Mouse (Mus musculus) CH12.LX (cell line): ENCODE measurements at regions not wholly inside any gene's neighbourhood (a gene's known extent, or its start where the extent isn't known, plus 50 kb on each side); places are given as distances from the start of the nearest gene placed in this dataset.

Experiments
- DNase-seq: peaks from one replicate; pipeline ENCODE4 v3.0.0-alpha.2; 2013; ENCODE audit errors: extremely low read depth
- H3K27ac ChIP-seq: 2 replicates; pipeline ENCODE4 v1.5.1; 2012; ENCODE audit warnings: low read depth, mild to moderate bottlenecking, control low read depth, moderate library complexity; ENCODE audit not compliant: insufficient read depth
- H3K27me3 ChIP-seq: replicated peaks from 2 replicates; pipeline ENCODE3; 2012; ENCODE audit warnings: inconsistent platforms
- H3K36me3 ChIP-seq, 2 experiments: replicated peaks in 1 of 2; 2 replicates each; pipeline versions ENCODE3 to v1.6.1; 2012; ENCODE audit warnings: inconsistent platforms in 1 of 2, low read length in 1 of 2, mild to moderate bottlenecking in 1 of 2, mixed read lengths in 1 of 2, moderate library complexity in 1 of 2; ENCODE audit not compliant: control insufficient read depth in 1 of 2, insufficient read depth in 1 of 2
- H3K4me1 ChIP-seq, 2 experiments: 2 replicates each; pipeline ENCODE4 v1.6.1; 2012; ENCODE audit warnings: inconsistent platforms in 1 of 2, moderate library complexity in 1 of 2; ENCODE audit not compliant: insufficient read depth in 2 of 2, control insufficient read depth in 1 of 2
- H3K4me2 ChIP-seq: 2 replicates; pipeline ENCODE4 v1.6.1; 2012; ENCODE audit warnings: low read depth, mild to moderate bottlenecking, control low read depth; ENCODE audit not compliant: poor library complexity, insufficient read depth, severe bottlenecking
- H3K4me3 ChIP-seq, 3 experiments: fragments of 150-350 bp in 1 of 3; sonication (generic) in 1 of 3; replicated peaks in 1 of 3; 2 replicates each; pipeline versions ENCODE3 to v1.5.1; 2011 to 2012; ENCODE audit warnings: low read depth in 2 of 3, low read length in 2 of 3, mild to moderate bottlenecking in 2 of 3, moderate library complexity in 2 of 3, control low read depth in 1 of 3, improper control_type of control experiment in 1 of 3, inconsistent platforms in 1 of 3, mixed read lengths in 1 of 3; ENCODE audit not compliant: poor library complexity in 1 of 3
- H3K79me2 ChIP-seq: replicated peaks from 2 replicates; pipeline ENCODE4 v1.6.1; 2012; ENCODE audit warnings: mild to moderate bottlenecking, moderate library complexity; ENCODE audit not compliant: control insufficient read depth, poor library complexity, insufficient read depth, severe bottlenecking; ENCODE audit errors: extremely low read depth
- H3K9ac ChIP-seq: 2 replicates; pipeline ENCODE4 v1.6.1; 2012; ENCODE audit warnings: low read depth, mild to moderate bottlenecking, control low read depth, moderate library complexity; ENCODE audit not compliant: insufficient read depth
- H3K9me3 ChIP-seq: replicated peaks from 2 replicates; pipeline ENCODE3; 2012; ENCODE audit warnings: low read length, inconsistent platforms, mixed read lengths
- CHD2 ChIP-seq: IDR thresholded peaks from 2 replicates; pipeline ENCODE4 v1.6.1; 2011; ENCODE audit warnings: low read length, improper control_type of control experiment
- CTCF ChIP-seq, 2 experiments: IDR thresholded peaks in 1 of 2; conservative IDR thresholded peaks in 1 of 2; 2 replicates each; pipeline ENCODE4 v1.5.1; 2011 to 2012; ENCODE audit warnings: low read depth in 2 of 2, low read length in 2 of 2, improper control_type of control experiment in 1 of 2, inconsistent platforms in 1 of 2, mild to moderate bottlenecking in 1 of 2, moderate library complexity in 1 of 2
- ELF1 ChIP-seq: IDR thresholded peaks from 2 replicates; pipeline ENCODE4 v1.6.1; 2014; ENCODE audit warnings: low read depth, mild to moderate bottlenecking, inconsistent platforms, low read length, improper control_type of control experiment
- EP300 ChIP-seq: IDR thresholded peaks from 2 replicates; pipeline ENCODE4 v1.6.1; 2011; ENCODE audit warnings: low read length, improper control_type of control experiment
- ETS1 ChIP-seq: conservative IDR thresholded peaks from 2 replicates; pipeline ENCODE4 v1.6.1; 2012; ENCODE audit warnings: low read depth, mild to moderate bottlenecking, inconsistent platforms, low read length, improper control_type of control experiment, moderate library complexity
- GABPA ChIP-seq: IDR thresholded peaks from 2 replicates; pipeline ENCODE4 v1.6.1; 2012; ENCODE audit warnings: low read depth, low read length, improper control_type of control experiment, inconsistent platforms; ENCODE audit not compliant: insufficient replicate concordance
- HCFC1 ChIP-seq: IDR thresholded peaks from 2 replicates; pipeline ENCODE4 v1.6.1; 2012; ENCODE audit warnings: low read depth, mild to moderate bottlenecking, inconsistent platforms, low read length, improper control_type of control experiment
- IRF4 ChIP-seq: IDR thresholded peaks from 2 replicates; pipeline ENCODE4 v1.6.1; 2014; ENCODE audit warnings: low read depth, mild to moderate bottlenecking, inconsistent platforms, low read length, improper control_type of control experiment
- JUN ChIP-seq: IDR thresholded peaks from 2 replicates; pipeline ENCODE4 v1.6.1; 2011; ENCODE audit warnings: low read depth, mild to moderate bottlenecking, low read length, improper control_type of control experiment, moderate library complexity; ENCODE audit not compliant: insufficient read depth
- JUND ChIP-seq: conservative IDR thresholded peaks from 2 replicates; pipeline ENCODE4 v1.6.1; 2011; ENCODE audit warnings: low read depth, low read length, improper control_type of control experiment
- MAFK ChIP-seq: IDR thresholded peaks from 2 replicates; pipeline ENCODE4 v1.6.1; 2011; ENCODE audit warnings: low read length, improper control_type of control experiment; ENCODE audit not compliant: insufficient replicate concordance
- MAZ ChIP-seq: IDR thresholded peaks from 2 replicates; pipeline ENCODE4 v1.6.1; 2012; ENCODE audit warnings: low read depth, mild to moderate bottlenecking, inconsistent platforms, low read length, improper control_type of control experiment, moderate library complexity
- MEF2A ChIP-seq: IDR thresholded peaks from 2 replicates; pipeline ENCODE4 v1.6.1; 2014; ENCODE audit warnings: low read depth, mild to moderate bottlenecking, inconsistent platforms, low read length, improper control_type of control experiment, borderline replicate concordance
- MYC ChIP-seq: IDR thresholded peaks from 2 replicates; pipeline ENCODE4 v1.6.1; 2011; ENCODE audit warnings: low read depth, mild to moderate bottlenecking, improper control_type of control experiment, low read length
- NELFE ChIP-seq: IDR thresholded peaks from 2 replicates; pipeline ENCODE4 v1.6.1; 2011; ENCODE audit warnings: low read depth, low read length, improper control_type of control experiment
- SIN3A ChIP-seq: IDR thresholded peaks from 2 replicates; pipeline ENCODE4 v1.6.1; 2012; ENCODE audit warnings: low read length, improper control_type of control experiment, inconsistent platforms
- SMC3 ChIP-seq: IDR thresholded peaks from 2 replicates; pipeline ENCODE4 v1.6.1; 2011; ENCODE audit warnings: low read depth, low read length, improper control_type of control experiment
- TCF12 ChIP-seq: IDR thresholded peaks from 2 replicates; pipeline ENCODE4 v1.6.1; 2014; ENCODE audit warnings: low read depth, mild to moderate bottlenecking, inconsistent platforms, low read length, improper control_type of control experiment
- USF1 ChIP-seq: IDR thresholded peaks from 2 replicates; pipeline ENCODE4 v1.6.1; 2014; ENCODE audit warnings: low read depth, mild to moderate bottlenecking, inconsistent platforms, low read length, improper control_type of control experiment
- dilution Hi-C: fragments of 300-500 bp; cut with MboI; formaldehyde crosslinking; loops from 2 replicates; pipeline ENCODE4 v1.14.3; 2020; ENCODE audit warnings: low sequenced_read_pairs; ENCODE audit not compliant: extremely low pct_unique_long_range_greater_than_20kb, extremely low pct_ligation_motif_present
- in situ Hi-C: fragments of 300-500 bp; cut with MboI; formaldehyde crosslinking; loops from 3 replicates; pipeline ENCODE4 v1.14.3; 2019; ENCODE audit warnings: low sequenced_read_pairs, low pct_ligation_motif_present, low pct_unique_long_range_greater_than_20kb, mixed read lengths

- Histone ChIP-seq H3K79me2 (no peaks in the 10 kb centered on the region), H3K9ac (no peak overlapping the region)
- TF ChIP-seq NELFE (no peak), HCFC1 (no peak), ETS1 (no peak), MEF2A (no peak), SIN3A (no peak), EP300 (no peak), JUND (no peak), IRF4 (no peak), SMC3 (no peak), MAZ (no peak), CTCF (conservative IDR thresholded peaks at IDR 0.05 in 1 of 2, IDR thresholded peaks at IDR 0.05 in 1 of 2; ENCODE audit: low read depth in 2 of 2, low read length in 2 of 2) (no peak), MYC (no peak), CHD2 (no peak), MAFK (no peak), ELF1 (no peak), GABPA (no peak), JUN (no peak), TCF12 (no peak)
- TF ChIP-seq, all 38 proteins: peak for 0
- in situ Hi-C loops (no loop called here), dilution Hi-C loops (no loop called here)
- Histone ChIP-seq H3K4me3 (no peak overlapping the region), H3K9me3 (peaks cover 73% of the 10 kb centered on the region), H3K4me2 (no peak overlapping the region), H3K36me3 (no peaks in the 10 kb centered on the region), H3K27me3 (no peaks in the 10 kb centered on the region), H3K4me1 (no peaks in the 10 kb centered on the region), H3K27ac (no peak overlapping the region)
- no peak for DNase-seq
Measured at GRCm38 (mm10) chr16:7932322-7932721, 492.6 kb downstream of the Tmem114 start.

GRCm38 (mm10) chr16:7931676-7932075 lies 493.3 kb downstream of the Tmem114 start:
- dilution Hi-C loops: no loop called here

More at GRCm38 (mm10) chr16:7931676-7932075, 493.3 kb downstream of the Tmem114 start:
- H3K9me3 ChIP-seq: peaks cover 73% of the 10 kb centered on the region
- no peaks in the 10 kb centered on the region for H3K4me1 ChIP-seq
- no peak overlapping the region for H3K4me2 ChIP-seq
- DNase-seq: no peak
- H3K9ac ChIP-seq: no peak overlapping the region
- H3K27ac ChIP-seq: no peak overlapping the region
- in situ Hi-C loops: no loop called here
- TF ChIP-seq IRF4 (no peak), USF1 (no peak), JUND (no peak)
- TF ChIP-seq, all 38 proteins: peak for 0
- Histone ChIP-seq H3K36me3 (no peaks in the 10 kb centered on the region), H3K79me2 (no peaks in the 10 kb centered on the region), H3K27me3 (no peaks in the 10 kb centered on the region), H3K4me3 (no peak overlapping the region)
